Mouse (Mus musculus) heart, embryonic 13.5 days (tissue): Measurements from ENCODE around the gene Arl5c. TPM values are rescaled to one million over a fixed set of nuclear protein-coding genes. Genes with fewer than 3 reads are reported as not detected.

Source experiments
- ATAC-seq: fragments of 200-750 bp; cut with Nextera tagmentation; 2 replicates; pipeline ENCODE4 v1.8.0; 2017; ENCODE audit warnings: moderate TSS enrichment; ENCODE audit not compliant: insufficient number of reproducible peaks, low FRiP score, low TSS enrichment; ENCODE audit errors: extremely low read depth
- H3K27ac ChIP-seq: fragments of 300-500 bp; sonication (generic); replicated peaks from 2 replicates; pipeline ENCODE4 v1.5.1; 2015; ENCODE audit warnings: moderate library complexity, mild to moderate bottlenecking, inconsistent platforms
- H3K27me3 ChIP-seq: fragments of 300-500 bp; sonication (generic); replicated peaks from 2 replicates; pipeline ENCODE4 v1.6.1; 2015; ENCODE audit warnings: mild to moderate bottlenecking, inconsistent platforms
- H3K36me3 ChIP-seq: fragments of 300-500 bp; sonication (generic); 2 replicates; pipeline ENCODE4 v1.6.1; 2015; ENCODE audit warnings: mild to moderate bottlenecking, inconsistent platforms
- H3K4me1 ChIP-seq: fragments of 300-500 bp; sonication (generic); 2 replicates; pipeline ENCODE4 v1.6.1; 2015; ENCODE audit warnings: inconsistent platforms
- H3K4me2 ChIP-seq: fragments of 300-500 bp; sonication (generic); 2 replicates; pipeline ENCODE4 v1.6.1; 2015; ENCODE audit warnings: inconsistent platforms, mild to moderate bottlenecking, moderate library complexity
- H3K4me3 ChIP-seq: fragments of 300-500 bp; sonication (generic); 2 replicates; pipeline ENCODE4 v1.5.1; 2015; ENCODE audit warnings: moderate library complexity, mild to moderate bottlenecking, inconsistent platforms
- H3K9ac ChIP-seq: fragments of 300-500 bp; sonication (generic); 2 replicates; pipeline ENCODE4 v1.6.1; 2015; ENCODE audit warnings: inconsistent platforms, mild to moderate bottlenecking, moderate library complexity
- H3K9me3 ChIP-seq: fragments of 300-500 bp; sonication (generic); 2 replicates; pipeline ENCODE4 v1.6.1; 2016; ENCODE audit warnings: inconsistent platforms
- WGBS: fragments of 180-500 bp; shearing (Covaris S2); methylation state at CpG from one replicate; pipeline ENCODE4 v1.1.7; 2015; ENCODE audit warnings: mixed read lengths; 5-methylcytosine and 5-hydroxymethylcytosine counted together
- polyA plus RNA-seq: library from polyadenylated mRNA; unstranded; fragments of >200 nt; fragmentation: Nextera tagmentation; extraction: Ambion mirVana; gene quantifications from 2 replicates; pipeline ENCODE4 v1.2.1, GENCODE M21; 2015

Arl5c gene
- polyA plus RNA-seq, 1 experiment from 2014 or later: 4.6 TPM

GRCm38 (mm10) chr11:98027785-98028184, 31.8 kb upstream of the Arl5c start:
- Histone ChIP-seq H3K9ac (peak overlapping the region; percentile 99), H3K36me3 (peaks cover 36% of the 10 kb centered on the region), H3K4me3 (peak overlapping the region; percentile 94), H3K27me3 (no peaks in the 10 kb centered on the region), H3K27ac (no peak overlapping the region), H3K9me3 (no peaks in the 10 kb centered on the region), H3K4me1 (peaks cover 28% of the 10 kb centered on the region), H3K4me2 (peak overlapping the region; percentile 98)
- no peak for ATAC-seq
- 15% methylated on average over 7 of the region's 7 CpGs for WGBS

GRCm38 (mm10) chr11:98027297-98027688, 31.3 kb upstream of the Arl5c start:
- ATAC-seq: no peak
- Histone ChIP-seq H3K36me3 (peaks cover 36% of the 10 kb centered on the region), H3K4me3 (peak overlapping the region; percentile 94), H3K4me2 (peak overlapping the region; percentile 98), H3K9ac (peak overlapping the region; percentile 99), H3K27ac (peak overlapping the region; percentile 94), H3K9me3 (no peaks in the 10 kb centered on the region), H3K4me1 (peaks cover 28% of the 10 kb centered on the region), H3K27me3 (no peaks in the 10 kb centered on the region)
- 0% methylated on average over 18 of the region's 18 CpGs for WGBS

- peak within 1 kb of the TSS; percentile 99 for H3K9ac ChIP-seq
- WGBS: under 1% methylated on average over 61 of the region's 69 CpGs
- ATAC-seq: peak; percentile 83
- H3K4me1 ChIP-seq: peaks cover 28% of the 10 kb centered on the region
- peak within 1 kb of the TSS; percentile 94 for H3K4me3 ChIP-seq
- H3K36me3 ChIP-seq: peaks cover 36% of the 10 kb centered on the region
- H3K27me3 ChIP-seq: no peaks in the 10 kb centered on the region
- peak within 1 kb of the TSS; percentile 94 for H3K27ac ChIP-seq
- H3K9me3 ChIP-seq: no peaks in the 10 kb centered on the region
- H3K4me2 ChIP-seq: peak within 1 kb of the TSS; percentile 98
These were observed 30.8 kb upstream of the Arl5c start, which contains the start of gene Rpl19 for GRCm38 (mm10) chr11:98026570-98027296. TSS of gene Rpl19 (plus strand) at chr11:98026710.

GRCm38 (mm10) chr11:98026248-98026569, 30.2 kb upstream of the Arl5c start:
- no peak for ATAC-seq
- no peaks in the 10 kb centered on the region for H3K27me3 ChIP-seq
- H3K9me3 ChIP-seq: no peaks in the 10 kb centered on the region
- peak overlapping the region; percentile 98 for H3K4me2 ChIP-seq
- 7% methylated on average over 15 of the region's 15 CpGs for WGBS
- H3K9ac ChIP-seq: peak overlapping the region; percentile 99
- H3K27ac ChIP-seq: peak overlapping the region; percentile 94
- peaks cover 33% of the 10 kb centered on the region for H3K36me3 ChIP-seq
- peaks cover 32% of the 10 kb centered on the region for H3K4me1 ChIP-seq
- peak overlapping the region; percentile 94 for H3K4me3 ChIP-seq

GRCm38 (mm10) chr11:98024516-98024915, 28.5 kb upstream of the Arl5c start:
- Histone ChIP-seq H3K4me1 (peaks cover 46% of the 10 kb centered on the region), H3K27me3 (peaks cover 10% of the 10 kb centered on the region), H3K27ac (no peak overlapping the region), H3K4me2 (no peak overlapping the region), H3K9ac (no peak overlapping the region), H3K36me3 (peaks cover 17% of the 10 kb centered on the region), H3K4me3 (no peak overlapping the region), H3K9me3 (no peaks in the 10 kb centered on the region)
- no peak for ATAC-seq
- WGBS: 90% methylated on average over 3 of the region's 3 CpGs

- WGBS: 2% methylated on average over 52 of the region's 52 CpGs
These were observed 26.8 kb upstream of the Arl5c start, which contains the start of gene Cacnb1 for GRCm38 (mm10) chr11:98022555-98023371. TSS of gene Cacnb1 (minus strand) at chr11:98023034.

GRCm38 (mm10) chr11:98022253-98022554, 26.2 kb upstream of the Arl5c start:
- no peak for ATAC-seq
- no peaks in the 10 kb centered on the region for H3K9me3 ChIP-seq
- peaks cover 44% of the 10 kb centered on the region for H3K4me1 ChIP-seq
- peak overlapping the region; percentile 92 for H3K9ac ChIP-seq
- H3K27me3 ChIP-seq: peaks cover 10% of the 10 kb centered on the region
- H3K36me3 ChIP-seq: peaks cover 2% of the 10 kb centered on the region; the same call in 1 of the 2 replicates
- H3K4me2 ChIP-seq: peak overlapping the region; percentile 99
- peak overlapping the region; percentile 89 for H3K27ac ChIP-seq
- 1% methylated on average over 23 of the region's 23 CpGs for WGBS
- peak overlapping the region; percentile 78 for H3K4me3 ChIP-seq

More at GRCm38 (mm10) chr11:98022555-98023371, 26.8 kb upstream of the Arl5c start, which contains the start of gene Cacnb1:
- no peaks in the 10 kb centered on the region for H3K36me3 ChIP-seq
- H3K4me2 ChIP-seq: peak within 1 kb of the TSS; percentile 99
- peak within 1 kb of the TSS; percentile 78 for H3K4me3 ChIP-seq
- no peaks in the 10 kb centered on the region for H3K9me3 ChIP-seq
- ATAC-seq: no peak
- peak within 1 kb of the TSS; percentile 92 for H3K9ac ChIP-seq
- H3K4me1 ChIP-seq: peaks cover 48% of the 10 kb centered on the region
- peaks cover 10% of the 10 kb centered on the region for H3K27me3 ChIP-seq
- H3K27ac ChIP-seq: peak within 1 kb of the TSS; percentile 89

GRCm38 (mm10) chr11:98021565-98022252, 25.7 kb upstream of the Arl5c start:
- Histone ChIP-seq H3K27me3 (peaks cover 10% of the 10 kb centered on the region), H3K4me1 (peaks cover 44% of the 10 kb centered on the region), H3K4me3 (peak overlapping the region; percentile 78), H3K9me3 (no peaks in the 10 kb centered on the region), H3K36me3 (peaks cover 5% of the 10 kb centered on the region; the same call in 1 of the 2 replicates), H3K9ac (peak overlapping the region; percentile 92), H3K4me2 (peak overlapping the region; percentile 99), H3K27ac (peak overlapping the region; percentile 89)
- no peak for ATAC-seq
- 5% methylated on average over 34 of the region's 34 CpGs for WGBS

GRCm38 (mm10) chr11:98021118-98021517, 25.1 kb upstream of the Arl5c start:
- H3K4me3 ChIP-seq: peak overlapping the region; percentile 78
- 62% methylated on average over 2 of the region's 2 CpGs for WGBS
- no peak for ATAC-seq

GRCm38 (mm10) chr11:98020710-98021109, 24.7 kb upstream of the Arl5c start:
- H3K36me3 ChIP-seq: peaks cover 9% of the 10 kb centered on the region; the same call in 1 of the 2 replicates
- ATAC-seq: no peak
- no peak overlapping the region for H3K4me3 ChIP-seq
- 75% methylated on average over 1 of the region's 1 CpGs for WGBS
- H3K27me3 ChIP-seq: peaks cover 13% of the 10 kb centered on the region
- 0 out of 2 replicates have a peak overlapping the region, but pooled peaks have one; percentile 99 for H3K4me2 ChIP-seq
- peaks cover 39% of the 10 kb centered on the region for H3K4me1 ChIP-seq
- H3K9me3 ChIP-seq: no peaks in the 10 kb centered on the region
- no peak overlapping the region for H3K27ac ChIP-seq
- peak overlapping the region; percentile 92; the same call in 1 of the 2 replicates for H3K9ac ChIP-seq

More at GRCm38 (mm10) chr11:98021118-98021517, 25.1 kb upstream of the Arl5c start:
- Histone ChIP-seq H3K36me3 (peaks cover 9% of the 10 kb centered on the region; the same call in 1 of the 2 replicates), H3K9ac (peak overlapping the region; percentile 92), H3K4me1 (peaks cover 43% of the 10 kb centered on the region), H3K27me3 (peaks cover 13% of the 10 kb centered on the region), H3K9me3 (no peaks in the 10 kb centered on the region), H3K27ac (no peak overlapping the region), H3K4me2 (peak overlapping the region; percentile 99)
